Mouse (Mus musculus) CH12.LX (cell line): ENCODE data around the gene Ubl3. TPM values are rescaled to one million over a fixed set of nuclear protein-coding genes. Genes with fewer than 3 reads are reported as not detected.

ENCODE experiments used
- DNase-seq: peaks from one replicate; pipeline ENCODE4 v3.0.0-alpha.2; 2013; ENCODE audit errors: extremely low read depth
- H3K27ac ChIP-seq: 2 replicates; pipeline ENCODE4 v1.5.1; 2012; ENCODE audit warnings: low read depth, mild to moderate bottlenecking, control low read depth, moderate library complexity; ENCODE audit not compliant: insufficient read depth
- H3K27me3 ChIP-seq: replicated peaks from 2 replicates; pipeline ENCODE3; 2012; ENCODE audit warnings: inconsistent platforms
- H3K36me3 ChIP-seq, 2 experiments: replicated peaks in 1 of 2; 2 replicates each; pipeline versions ENCODE3 to v1.6.1; 2012; ENCODE audit warnings: inconsistent platforms in 1 of 2, low read length in 1 of 2, mild to moderate bottlenecking in 1 of 2, mixed read lengths in 1 of 2, moderate library complexity in 1 of 2; ENCODE audit not compliant: control insufficient read depth in 1 of 2, insufficient read depth in 1 of 2
- H3K4me1 ChIP-seq, 2 experiments: 2 replicates each; pipeline ENCODE4 v1.6.1; 2012; ENCODE audit warnings: inconsistent platforms in 1 of 2, moderate library complexity in 1 of 2; ENCODE audit not compliant: insufficient read depth in 2 of 2, control insufficient read depth in 1 of 2
- H3K4me2 ChIP-seq: 2 replicates; pipeline ENCODE4 v1.6.1; 2012; ENCODE audit warnings: low read depth, mild to moderate bottlenecking, control low read depth; ENCODE audit not compliant: poor library complexity, insufficient read depth, severe bottlenecking
- H3K4me3 ChIP-seq, 3 experiments: fragments of 150-350 bp in 1 of 3; sonication (generic) in 1 of 3; replicated peaks in 1 of 3; 2 replicates each; pipeline versions ENCODE3 to v1.5.1; 2011 to 2012; ENCODE audit warnings: low read depth in 2 of 3, low read length in 2 of 3, mild to moderate bottlenecking in 2 of 3, moderate library complexity in 2 of 3, control low read depth in 1 of 3, improper control_type of control experiment in 1 of 3, inconsistent platforms in 1 of 3, mixed read lengths in 1 of 3; ENCODE audit not compliant: poor library complexity in 1 of 3
- H3K79me2 ChIP-seq: replicated peaks from 2 replicates; pipeline ENCODE4 v1.6.1; 2012; ENCODE audit warnings: mild to moderate bottlenecking, moderate library complexity; ENCODE audit not compliant: control insufficient read depth, poor library complexity, insufficient read depth, severe bottlenecking; ENCODE audit errors: extremely low read depth
- H3K9ac ChIP-seq: 2 replicates; pipeline ENCODE4 v1.6.1; 2012; ENCODE audit warnings: low read depth, mild to moderate bottlenecking, control low read depth, moderate library complexity; ENCODE audit not compliant: insufficient read depth
- H3K9me3 ChIP-seq: replicated peaks from 2 replicates; pipeline ENCODE3; 2012; ENCODE audit warnings: low read length, inconsistent platforms, mixed read lengths
- BHLHE40 ChIP-seq: IDR thresholded peaks from 2 replicates; pipeline ENCODE4 v1.6.1; 2011; ENCODE audit warnings: mild to moderate bottlenecking, low read depth, low read length, improper control_type of control experiment
- CHD2 ChIP-seq: IDR thresholded peaks from 2 replicates; pipeline ENCODE4 v1.6.1; 2011; ENCODE audit warnings: low read length, improper control_type of control experiment
- CTCF ChIP-seq, 2 experiments: IDR thresholded peaks in 1 of 2; conservative IDR thresholded peaks in 1 of 2; 2 replicates each; pipeline ENCODE4 v1.5.1; 2011 to 2012; ENCODE audit warnings: low read depth in 2 of 2, low read length in 2 of 2, improper control_type of control experiment in 1 of 2, inconsistent platforms in 1 of 2, mild to moderate bottlenecking in 1 of 2, moderate library complexity in 1 of 2
- ETS1 ChIP-seq: conservative IDR thresholded peaks from 2 replicates; pipeline ENCODE4 v1.6.1; 2012; ENCODE audit warnings: low read depth, mild to moderate bottlenecking, inconsistent platforms, low read length, improper control_type of control experiment, moderate library complexity
- GABPA ChIP-seq: IDR thresholded peaks from 2 replicates; pipeline ENCODE4 v1.6.1; 2012; ENCODE audit warnings: low read depth, low read length, improper control_type of control experiment, inconsistent platforms; ENCODE audit not compliant: insufficient replicate concordance
- HCFC1 ChIP-seq: IDR thresholded peaks from 2 replicates; pipeline ENCODE4 v1.6.1; 2012; ENCODE audit warnings: low read depth, mild to moderate bottlenecking, inconsistent platforms, low read length, improper control_type of control experiment
- IRF4 ChIP-seq: IDR thresholded peaks from 2 replicates; pipeline ENCODE4 v1.6.1; 2014; ENCODE audit warnings: low read depth, mild to moderate bottlenecking, inconsistent platforms, low read length, improper control_type of control experiment
- JUND ChIP-seq: conservative IDR thresholded peaks from 2 replicates; pipeline ENCODE4 v1.6.1; 2011; ENCODE audit warnings: low read depth, low read length, improper control_type of control experiment
- MAX ChIP-seq: IDR thresholded peaks from 2 replicates; pipeline ENCODE4 v1.6.1; 2011; ENCODE audit warnings: low read length, improper control_type of control experiment
- MEF2A ChIP-seq: IDR thresholded peaks from 2 replicates; pipeline ENCODE4 v1.6.1; 2014; ENCODE audit warnings: low read depth, mild to moderate bottlenecking, inconsistent platforms, low read length, improper control_type of control experiment, borderline replicate concordance
- MXI1 ChIP-seq: IDR thresholded peaks from 2 replicates; pipeline ENCODE4 v1.6.1; 2011; ENCODE audit warnings: mild to moderate bottlenecking, low read depth, low read length, improper control_type of control experiment
- NELFE ChIP-seq: IDR thresholded peaks from 2 replicates; pipeline ENCODE4 v1.6.1; 2011; ENCODE audit warnings: low read depth, low read length, improper control_type of control experiment
- NRF1 ChIP-seq: IDR thresholded peaks from 2 replicates; pipeline ENCODE4 v1.6.1; 2014; ENCODE audit warnings: low read depth, mild to moderate bottlenecking, inconsistent platforms, low read length, improper control_type of control experiment, moderate library complexity
- PAX5 ChIP-seq: IDR thresholded peaks from 2 replicates; pipeline ENCODE4 v1.6.1; 2012; ENCODE audit warnings: low read length, inconsistent platforms, mixed read lengths
- POLR2A ChIP-seq: IDR thresholded peaks from 2 replicates; pipeline ENCODE4 v1.6.1; 2011; ENCODE audit warnings: low read depth, mild to moderate bottlenecking, improper control_type of control experiment, low read length
- RAD21 ChIP-seq: IDR thresholded peaks from 2 replicates; pipeline ENCODE4 v1.6.1; 2011; ENCODE audit warnings: low read depth, mild to moderate bottlenecking, low read length, improper control_type of control experiment, moderate library complexity
- RCOR1 ChIP-seq: conservative IDR thresholded peaks from 2 replicates; pipeline ENCODE4 v1.6.1; 2012; ENCODE audit warnings: low read depth, mild to moderate bottlenecking, inconsistent platforms, low read length, improper control_type of control experiment
- SMC3 ChIP-seq: IDR thresholded peaks from 2 replicates; pipeline ENCODE4 v1.6.1; 2011; ENCODE audit warnings: low read depth, low read length, improper control_type of control experiment
- TBP ChIP-seq: conservative IDR thresholded peaks from 2 replicates; pipeline ENCODE4 v1.6.1; 2011; ENCODE audit warnings: low read depth, low read length, improper control_type of control experiment
- TCF12 ChIP-seq: IDR thresholded peaks from 2 replicates; pipeline ENCODE4 v1.6.1; 2014; ENCODE audit warnings: low read depth, mild to moderate bottlenecking, inconsistent platforms, low read length, improper control_type of control experiment
- USF1 ChIP-seq: IDR thresholded peaks from 2 replicates; pipeline ENCODE4 v1.6.1; 2014; ENCODE audit warnings: low read depth, mild to moderate bottlenecking, inconsistent platforms, low read length, improper control_type of control experiment
- USF2 ChIP-seq: conservative IDR thresholded peaks from 2 replicates; pipeline ENCODE4 v1.6.1; 2011; ENCODE audit warnings: low read depth, low read length, improper control_type of control experiment
- ZC3H11A ChIP-seq: IDR thresholded peaks from 2 replicates; pipeline ENCODE4 v1.6.1; 2012; ENCODE audit warnings: low read depth, mild to moderate bottlenecking, inconsistent platforms, low read length, improper control_type of control experiment
- ZKSCAN1 ChIP-seq: IDR thresholded peaks from 2 replicates; pipeline ENCODE4 v1.6.1; 2012; ENCODE audit warnings: low read depth, inconsistent platforms, low read length, improper control_type of control experiment, borderline replicate concordance
- ZMIZ1 ChIP-seq: IDR thresholded peaks from 2 replicates; pipeline ENCODE4 v1.6.1; 2012; ENCODE audit warnings: low read depth, mild to moderate bottlenecking, inconsistent platforms, low read length, improper control_type of control experiment
- ZNF384 ChIP-seq: IDR thresholded peaks from 2 replicates; pipeline ENCODE4 v1.6.1; 2012; ENCODE audit warnings: low read depth, low read length, improper control_type of control experiment, inconsistent platforms
- dilution Hi-C: fragments of 300-500 bp; cut with MboI; formaldehyde crosslinking; loops from 2 replicates; pipeline ENCODE4 v1.14.3; 2020; ENCODE audit warnings: low sequenced_read_pairs; ENCODE audit not compliant: extremely low pct_unique_long_range_greater_than_20kb, extremely low pct_ligation_motif_present
- in situ Hi-C: fragments of 300-500 bp; cut with MboI; formaldehyde crosslinking; loops from 3 replicates; pipeline ENCODE4 v1.14.3; 2019; ENCODE audit warnings: low sequenced_read_pairs, low pct_ligation_motif_present, low pct_unique_long_range_greater_than_20kb, mixed read lengths
- polyA plus RNA-seq: library from polyadenylated mRNA; unstranded; fragments of >175 nt; gene quantifications from 2 replicates; pipeline ENCODE4 v1.2.1, GENCODE M21; 2012; ENCODE audit warnings: low read depth; ENCODE audit not compliant: insufficient read length
- total RNA-seq, 2 experiments: library from RNA; depleted of rRNA; stranded (reverse); fragments of 300-350 nt in 1 of 2; fragments of >200 nt in 1 of 2; gene quantifications; 2 replicates each; pipeline ENCODE4 v1.2.3; 2012 to 2014

Gene Ubl3
- total and polyA plus RNA-seq, 3 experiments, result 46.9 to 83.3 (median 81.8) TPM

DNA sequence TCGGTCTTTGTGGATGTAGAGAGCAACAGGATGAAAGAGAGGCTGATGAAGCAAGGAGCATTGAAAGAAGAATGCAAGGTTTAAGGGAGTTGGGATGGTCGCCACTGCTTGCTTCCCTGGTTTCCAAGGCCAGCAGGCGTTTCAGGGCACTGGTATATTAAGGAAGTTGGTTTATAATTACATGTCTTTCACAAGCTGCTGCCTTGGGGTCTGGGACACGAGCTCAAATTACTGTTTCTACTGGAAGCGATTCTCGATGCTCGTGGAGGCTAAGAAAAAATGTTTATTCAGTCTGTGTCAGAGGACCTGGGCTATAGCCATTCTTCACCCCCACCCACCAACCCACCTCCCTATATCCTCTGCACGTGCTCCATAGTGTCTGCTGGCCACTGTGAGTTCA lies 25.8 kb upstream of the Ubl3 start:
- no peaks in the 10 kb centered on the region for H3K36me3 ChIP-seq
- H3K9ac ChIP-seq, result no peak overlapping the region
- H3K79me2 ChIP-seq, result no peaks in the 10 kb centered on the region
- no peaks in the 10 kb centered on the region for H3K27me3 ChIP-seq
- H3K4me2 ChIP-seq, result no peak overlapping the region
- no peak overlapping the region for H3K4me3 ChIP-seq
- in situ Hi-C loops, result no loop called here
- H3K27ac ChIP-seq, result no peak overlapping the region
- peaks cover 3 to 9% of the 10 kb centered on the region in 2 experiments for H3K4me1 ChIP-seq
- dilution Hi-C loops, result no loop called here
- H3K9me3 ChIP-seq, result peaks cover 2% of the 10 kb centered on the region
- no peak for DNase-seq
- no peak for TF ChIP-seq USF2
- no peak for TF ChIP-seq MXI1
- TF ChIP-seq ETS1, result no peak
- TF ChIP-seq RCOR1, result no peak
- no peak for TF ChIP-seq ZNF384
- TF ChIP-seq ZMIZ1, result no peak
- TF ChIP-seq USF1, result no peak
- no peak for TF ChIP-seq MAX
- no peak for TF ChIP-seq POLR2A
- TF ChIP-seq GABPA, result no peak
- no peak for TF ChIP-seq TCF12
- no peak for TF ChIP-seq SMC3
- no peak for TF ChIP-seq NELFE
- no peak for TF ChIP-seq CTCF (conservative IDR thresholded peaks at IDR 0.05 in 1 of 2, IDR thresholded peaks at IDR 0.05 in 1 of 2; ENCODE audit: low read depth in 2 of 2, low read length in 2 of 2)

GRCm38 (mm10) chr5:148577278-148577677 lies 24.7 kb upstream of the Ubl3 start:
- in situ Hi-C loops (no loop called here), dilution Hi-C loops (no loop called here)
- Histone ChIP-seq H3K79me2 (no peaks in the 10 kb centered on the region), H3K4me2 (no peak overlapping the region), H3K9me3 (peaks cover 2% of the 10 kb centered on the region), H3K4me1 (peaks cover 5 to 18% of the 10 kb centered on the region in 2 experiments), H3K4me3 (no peak overlapping the region), H3K9ac (no peak overlapping the region), H3K27ac (no peak overlapping the region), H3K27me3 (no peaks in the 10 kb centered on the region), H3K36me3 (no peaks in the 10 kb centered on the region)
- DNase-seq, result no peak
- no peak for TF ChIP-seq MEF2A
- no peak for TF ChIP-seq ZMIZ1
- TF ChIP-seq ZKSCAN1, result no peak
- no peak for TF ChIP-seq CTCF (conservative IDR thresholded peaks at IDR 0.05 in 1 of 2, IDR thresholded peaks at IDR 0.05 in 1 of 2; ENCODE audit: low read depth in 2 of 2, low read length in 2 of 2)
- TF ChIP-seq ZC3H11A, result no peak
- TF ChIP-seq NELFE, result no peak
- TF ChIP-seq CHD2, result no peak
- TF ChIP-seq MAX, result no peak
- no peak for TF ChIP-seq ZNF384
- TF ChIP-seq NRF1, result no peak
- TF ChIP-seq PAX5, result no peak
- no peak for TF ChIP-seq RAD21
- TF ChIP-seq USF2, result no peak
- TF ChIP-seq JUND, result no peak
- no peak for TF ChIP-seq BHLHE40
- TF ChIP-seq SMC3, result no peak
- TF ChIP-seq IRF4, result no peak
- TF ChIP-seq HCFC1, result no peak
- no peak for TF ChIP-seq ETS1
- TF ChIP-seq TBP, result no peak
